Mouse (Mus musculus) E14TG2a.4 (cell line): ENCODE measurements around the gene Trip6.

Experiments used
- CTCF ChIP-seq: conservative IDR thresholded peaks from 2 replicates; pipeline ENCODE4 v1.5.1; 2014; ENCODE audit warnings: low read length
- POU5F1 ChIP-seq: IDR thresholded peaks from 2 replicates; pipeline ENCODE4 v1.6.1; 2014; ENCODE audit warnings: low read length, borderline replicate concordance

GRCm38 (mm10) chr5:137313466-137314192 lies 575 bp downstream of the Trip6 start:
- TF ChIP-seq CTCF (no peak), POU5F1 (no peak)
